Mouse (Mus musculus) limb, embryonic 10.5 days (tissue): ENCODE measurements at regions not wholly inside any gene's neighbourhood (a gene's known extent, or its start where the extent isn't known, plus 50 kb on each side); places are given as distances from the start of the nearest gene placed in this dataset.

Experiments
- DNase-seq: peaks from one replicate; pipeline ENCODE4 v3.0.0-alpha.2; 2017; ENCODE audit warnings: low spot score
- H3K27ac ChIP-seq: fragments of 300-500 bp; sonication (generic); 2 replicates; pipeline ENCODE4 v1.5.1; 2016; ENCODE audit warnings: mild to moderate bottlenecking
- H3K27me3 ChIP-seq: fragments of 300-500 bp; sonication (generic); 2 replicates; pipeline ENCODE4 v1.6.1; 2016; ENCODE audit warnings: low read depth, mild to moderate bottlenecking; ENCODE audit not compliant: poor library complexity, severe bottlenecking
- H3K36me3 ChIP-seq: fragments of 300-500 bp; sonication (generic); 2 replicates; pipeline ENCODE4 v1.6.1; 2016; ENCODE audit warnings: mild to moderate bottlenecking, moderate library complexity
- H3K4me1 ChIP-seq: fragments of 300-500 bp; sonication (generic); 2 replicates; pipeline ENCODE4 v1.6.1; 2016
- H3K4me3 ChIP-seq: fragments of 300-500 bp; sonication (generic); 2 replicates; pipeline ENCODE4 v1.5.1; 2016; ENCODE audit warnings: mild to moderate bottlenecking, moderate library complexity
- H3K9me3 ChIP-seq: fragments of 300-500 bp; sonication (generic); replicated peaks from 2 replicates; pipeline ENCODE4 v1.6.1; 2016; ENCODE audit warnings: mild to moderate bottlenecking
- WGBS: fragments of 180-500 bp; shearing (Covaris S2); methylation state at CpG from one replicate; pipeline ENCODE4 v1.1.7; 2016; 5-methylcytosine and 5-hydroxymethylcytosine counted together

- H3K27ac ChIP-seq = no peak overlapping the region
- H3K4me1 ChIP-seq = 0 out of 2 replicates have a peak, but pooled peaks cover 3% of the 10 kb centered on the region
- no peaks in the 10 kb centered on the region for H3K36me3 ChIP-seq
- no peak overlapping the region for H3K4me3 ChIP-seq
- WGBS = 88% methylated on average over 6 of the region's 6 CpGs
- no peaks in the 10 kb centered on the region for H3K9me3 ChIP-seq
- DNase-seq = no peak
- no peaks in the 10 kb centered on the region for H3K27me3 ChIP-seq
These were observed 757.0 kb downstream of the Cypt12 start for GRCm38 (mm10) chr3:18705165-18705564.

GRCm38 (mm10) chr3:18705756-18706155, 757.5 kb downstream of the Cypt12 start:
- H3K27ac ChIP-seq = no peak overlapping the region
- 78% methylated on average over 9 of the region's 9 CpGs for WGBS
- no peaks in the 10 kb centered on the region for H3K36me3 ChIP-seq
- no peak overlapping the region for H3K4me3 ChIP-seq
- no peaks in the 10 kb centered on the region for H3K9me3 ChIP-seq
- no peaks in the 10 kb centered on the region for H3K27me3 ChIP-seq
- H3K4me1 ChIP-seq = 0 out of 2 replicates have a peak, but pooled peaks cover 3% of the 10 kb centered on the region
- no peak for DNase-seq

- Histone ChIP-seq H3K36me3 (no peaks in the 10 kb centered on the region), H3K4me1 (0 out of 2 replicates have a peak, but pooled peaks cover 3% of the 10 kb centered on the region), H3K4me3 (no peak overlapping the region), H3K9me3 (no peaks in the 10 kb centered on the region), H3K27me3 (no peaks in the 10 kb centered on the region), H3K27ac (no peak overlapping the region)
- DNase-seq = no peak
These were observed 758.1 kb downstream of the Cypt12 start for GRCm38 (mm10) chr3:18706356-18706755.

- no peaks in the 10 kb centered on the region for H3K27me3 ChIP-seq
- 90% methylated on average over 3 of the region's 3 CpGs for WGBS
- no peaks in the 10 kb centered on the region for H3K9me3 ChIP-seq
- 0 out of 2 replicates have a peak, but pooled peaks cover 3% of the 10 kb centered on the region for H3K4me1 ChIP-seq
- no peak for DNase-seq
- no peak overlapping the region for H3K27ac ChIP-seq
- no peak overlapping the region for H3K4me3 ChIP-seq
- H3K36me3 ChIP-seq = no peaks in the 10 kb centered on the region
These were observed 759.5 kb downstream of the Cypt12 start for GRCm38 (mm10) chr3:18707730-18708129.

GRCm38 (mm10) chr3:18711661-18712060, 763.5 kb downstream of the Cypt12 start:
- Histone ChIP-seq H3K9me3 (no peaks in the 10 kb centered on the region), H3K27me3 (no peaks in the 10 kb centered on the region), H3K4me3 (no peak overlapping the region), H3K4me1 (no peaks in the 10 kb centered on the region), H3K36me3 (no peaks in the 10 kb centered on the region), H3K27ac (no peak overlapping the region)
- no peak for DNase-seq
- 17% methylated on average over 1 of the region's 1 CpGs for WGBS

- H3K9me3 ChIP-seq = no peaks in the 10 kb centered on the region
- no peaks in the 10 kb centered on the region for H3K27me3 ChIP-seq
- 90% methylated on average over 7 of the region's 7 CpGs for WGBS
- no peaks in the 10 kb centered on the region for H3K36me3 ChIP-seq
- no peak overlapping the region for H3K27ac ChIP-seq
- no peak overlapping the region for H3K4me3 ChIP-seq
- no peak for DNase-seq
- no peaks in the 10 kb centered on the region for H3K4me1 ChIP-seq
These were observed 765.8 kb downstream of the Cypt12 start for GRCm38 (mm10) chr3:18713986-18714385.

- no peak overlapping the region for H3K4me3 ChIP-seq
- no peaks in the 10 kb centered on the region for H3K36me3 ChIP-seq
- H3K27ac ChIP-seq = no peak overlapping the region
- H3K9me3 ChIP-seq = no peaks in the 10 kb centered on the region
- no peak for DNase-seq
- H3K4me1 ChIP-seq = no peaks in the 10 kb centered on the region
- WGBS = 95% methylated on average over 9 of the region's 9 CpGs
- H3K27me3 ChIP-seq = no peaks in the 10 kb centered on the region
These were observed 766.9 kb downstream of the Cypt12 start for GRCm38 (mm10) chr3:18714968-18715630.

GRCm38 (mm10) chr3:18715776-18716175, 767.6 kb downstream of the Cypt12 start:
- no peaks in the 10 kb centered on the region for H3K36me3 ChIP-seq
- H3K4me3 ChIP-seq = no peak overlapping the region
- no peak overlapping the region for H3K27ac ChIP-seq
- H3K4me1 ChIP-seq = no peaks in the 10 kb centered on the region
- H3K9me3 ChIP-seq = no peaks in the 10 kb centered on the region
- WGBS = 93% methylated on average over 5 of the region's 5 CpGs
- H3K27me3 ChIP-seq = no peaks in the 10 kb centered on the region
- no peak for DNase-seq

GRCm38 (mm10) chr3:18725507-18725906, 777.3 kb downstream of the Cypt12 start:
- Histone ChIP-seq H3K9me3 (no peaks in the 10 kb centered on the region), H3K4me3 (no peak overlapping the region), H3K27me3 (no peaks in the 10 kb centered on the region), H3K4me1 (no peaks in the 10 kb centered on the region), H3K27ac (no peak overlapping the region), H3K36me3 (no peaks in the 10 kb centered on the region)
- no peak for DNase-seq
- WGBS = 89% methylated on average over 1 of the region's 1 CpGs

- H3K4me3 ChIP-seq = no peak overlapping the region
- H3K27me3 ChIP-seq = no peaks in the 10 kb centered on the region
- H3K36me3 ChIP-seq = no peaks in the 10 kb centered on the region
- no peaks in the 10 kb centered on the region for H3K9me3 ChIP-seq
- 49% methylated on average over 1 of the region's 1 CpGs for WGBS
- DNase-seq = no peak
- H3K27ac ChIP-seq = no peak overlapping the region
- no peaks in the 10 kb centered on the region for H3K4me1 ChIP-seq
These were observed 783.0 kb downstream of the Cypt12 start for GRCm38 (mm10) chr3:18731251-18731650.

- Histone ChIP-seq H3K36me3 (no peaks in the 10 kb centered on the region), H3K27ac (no peak overlapping the region), H3K9me3 (no peaks in the 10 kb centered on the region), H3K4me1 (no peaks in the 10 kb centered on the region), H3K4me3 (no peak overlapping the region), H3K27me3 (no peaks in the 10 kb centered on the region)
- 58% methylated on average over 2 of the region's 2 CpGs for WGBS
- DNase-seq = no peak
These were observed 783.5 kb downstream of the Cypt12 start for GRCm38 (mm10) chr3:18731674-18732073.

- 88% methylated on average over 1 of the region's 1 CpGs for WGBS
- Histone ChIP-seq H3K36me3 (no peaks in the 10 kb centered on the region), H3K9me3 (no peaks in the 10 kb centered on the region), H3K4me1 (no peaks in the 10 kb centered on the region), H3K4me3 (no peak overlapping the region), H3K27me3 (no peaks in the 10 kb centered on the region), H3K27ac (no peak overlapping the region)
- DNase-seq = no peak
These were observed 785.3 kb downstream of the Cypt12 start for GRCm38 (mm10) chr3:18733540-18733939.

GRCm38 (mm10) chr3:18738946-18739345, 790.7 kb downstream of the Cypt12 start:
- Histone ChIP-seq H3K4me3 (no peak overlapping the region), H3K9me3 (no peaks in the 10 kb centered on the region), H3K36me3 (no peaks in the 10 kb centered on the region), H3K27me3 (no peaks in the 10 kb centered on the region), H3K4me1 (no peaks in the 10 kb centered on the region), H3K27ac (no peak overlapping the region)
- no peak for DNase-seq

GRCm38 (mm10) chr3:18740344-18740743, 792.1 kb downstream of the Cypt12 start:
- whole genome bisulfite sequencing = 89% methylated on average over 4 of the region's 4 CpGs
- H3K4me3 ChIP-seq = no peak overlapping the region

More at GRCm38 (mm10) chr3:18740344-18740743, 792.1 kb downstream of the Cypt12 start:
- Histone ChIP-seq H3K9me3 (no peaks in the 10 kb centered on the region), H3K27ac (no peak overlapping the region), H3K27me3 (no peaks in the 10 kb centered on the region), H3K36me3 (no peaks in the 10 kb centered on the region), H3K4me1 (no peaks in the 10 kb centered on the region)
- DNase-seq = no peak
